Mouse (Mus musculus): Measurements from ENCODE around the gene Avpr1a. TPM values are rescaled to one million over a fixed set of nuclear protein-coding genes. Genes with fewer than 3 reads are reported as not detected.

The Avpr1a gene
- 1 to 10 TPM; 5.3 to 6.3 TPM for total RNA-seq (2021)
- long read RNA-seq, experiment 1, transcript Avpr1a-201 (2 exons, 2,670 nt) = major isoform, 9 of 9 reads
- long read RNA-seq, experiment 1, partial matches to known transcripts = 0 of 9 reads
- long read RNA-seq, experiment 1, other reads (novel, unspliced or antisense) = 0 of 9 reads
- long read RNA-seq, experiment 2, partial matches to known transcripts = 2 of 5 reads
- long read RNA-seq, experiment 2, other reads (novel, unspliced or antisense) = 0 of 5 reads

GRCm38 (mm10) chr10:122447861-122448716 lies at the start of gene Avpr1a:
TSS of gene Avpr1a (plus strand) at chr10:122448499.
- peak; percentile 23 for DNase-seq

- DNase-seq = no peak
Measured at GRCm38 (mm10) chr10:122402270-122402669, 46.0 kb upstream of the Avpr1a start.

- DNase-seq = no peak
Measured at GRCm38 (mm10) chr10:122406333-122406732, 42.0 kb upstream of the Avpr1a start.

GRCm38 (mm10) chr10:122408697-122409409 lies 39.4 kb upstream of the Avpr1a start:
- no peak for DNase-seq

GRCm38 (mm10) chr10:122410791-122411190 lies 37.5 kb upstream of the Avpr1a start:
- no peak for DNase-seq

GRCm38 (mm10) chr10:122432690-122433089 lies 15.6 kb upstream of the Avpr1a start:
- DNase-seq = no peak

GRCm38 (mm10) chr10:122447275-122447674 lies 1.0 kb upstream of the Avpr1a start:
- peak; percentile 83 for DNase-seq

- peak; percentile 40 for DNase-seq
Measured at GRCm38 (mm10) chr10:122448717-122449611, 665 bp downstream of the Avpr1a start.

- DNase-seq = no peak
Measured at GRCm38 (mm10) chr10:122449856-122450255, 1.6 kb downstream of the Avpr1a start.

- no peak for DNase-seq
Measured at GRCm38 (mm10) chr10:122453466-122453865, 5.2 kb downstream of the Avpr1a start.

- no peak for DNase-seq
Measured at GRCm38 (mm10) chr10:122455793-122456192, 7.5 kb downstream of the Avpr1a start.

- DNase-seq = no peak
Measured at GRCm38 (mm10) chr10:122476846-122477245, 28.5 kb downstream of the Avpr1a start.

GRCm38 (mm10) chr10:122498551-122498950 lies 50.3 kb downstream of the Avpr1a start:
- DNase-seq = no peak

- no peak for DNase-seq
Measured at GRCm38 (mm10) chr10:122499306-122499705, 51.0 kb downstream of the Avpr1a start.

Other genes starting within 250 kb of the Avpr1a start
- gene Ppm1h, start 230.3 kb downstream of the Avpr1a start, total RNA-seq (2021) = 1 to 10 TPM; 3.1 to 4.8 TPM